Mouse (Mus musculus) ES-E14 (cell line): Measurements from ENCODE around the gene Slc12a3. TPM values are rescaled to one million over a fixed set of nuclear protein-coding genes. Genes with fewer than 3 reads are reported as not detected.

Source experiments
- DNase-seq: peaks from one replicate; pipeline ENCODE4 v3.0.0-alpha.2; 2013; ENCODE audit warnings: low read depth, low spot score
- H3K27ac ChIP-seq: 2 replicates; pipeline ENCODE4 v1.5.1; 2012; ENCODE audit warnings: low read depth, mild to moderate bottlenecking, low read length, moderate library complexity, mixed read lengths; ENCODE audit not compliant: poor library complexity, insufficient read depth, severe bottlenecking
- H3K36me3 ChIP-seq: 2 replicates; pipeline ENCODE4 v1.6.1; 2012; ENCODE audit warnings: mild to moderate bottlenecking, low read length, moderate library complexity, mixed read lengths; ENCODE audit not compliant: control insufficient read depth, poor library complexity, insufficient read depth, severe bottlenecking
- H3K4me1 ChIP-seq, 2 experiments: fragments of 150-350 bp in 1 of 2; sonication (generic) in 1 of 2; 2 replicates each; pipeline ENCODE4 v1.6.1; 2012; ENCODE audit warnings: low read length in 2 of 2, mild to moderate bottlenecking in 1 of 2, mixed read lengths in 1 of 2; ENCODE audit not compliant: control insufficient read depth in 2 of 2, insufficient read depth in 2 of 2, poor library complexity in 1 of 2
- H3K4me3 ChIP-seq, 2 experiments: fragments of 150-350 bp in 1 of 2; sonication (generic) in 1 of 2; 2 replicates each; pipeline ENCODE4 v1.5.1; 2012; ENCODE audit warnings: low read length in 2 of 2, low read depth in 1 of 2, mild to moderate bottlenecking in 1 of 2, mixed read lengths in 1 of 2; ENCODE audit not compliant: insufficient read depth in 1 of 2, poor library complexity in 1 of 2, severe bottlenecking in 1 of 2
- H3K9ac ChIP-seq: 2 replicates; pipeline ENCODE4 v1.6.1; 2012; ENCODE audit warnings: low read depth, mild to moderate bottlenecking, low read length, mixed read lengths; ENCODE audit not compliant: poor library complexity, insufficient read depth, severe bottlenecking
- H3K9me3 ChIP-seq: fragments of 150-350 bp; sonication (generic); 2 replicates; pipeline ENCODE4 v1.6.1; 2012; ENCODE audit warnings: low read depth, mild to moderate bottlenecking, low read length; ENCODE audit not compliant: control insufficient read depth, insufficient read depth
- CHD2 ChIP-seq: IDR thresholded peaks from 2 replicates; pipeline ENCODE4 v1.6.1; 2014; ENCODE audit warnings: mild to moderate bottlenecking, low read depth, low read length, inconsistent platforms
- HCFC1 ChIP-seq: IDR thresholded peaks from 2 replicates; pipeline ENCODE4 v1.6.1; 2012; ENCODE audit warnings: low read length, inconsistent platforms, borderline replicate concordance; ENCODE audit not compliant: insufficient read depth
- MAFK ChIP-seq: IDR thresholded peaks from 2 replicates; pipeline ENCODE4 v1.6.1; 2014; ENCODE audit warnings: mild to moderate bottlenecking, low read depth, low read length, inconsistent platforms; ENCODE audit not compliant: insufficient read depth
- ZC3H11A ChIP-seq: IDR thresholded peaks from 2 replicates; pipeline ENCODE4 v1.6.1; 2012; ENCODE audit warnings: low read depth, mild to moderate bottlenecking, inconsistent platforms, low read length, borderline replicate concordance
- ZNF384 ChIP-seq: IDR thresholded peaks from 2 replicates; pipeline ENCODE4 v1.6.1; 2012; ENCODE audit warnings: low read depth, low read length, inconsistent platforms
- in situ Hi-C, 2 experiments: fragments of 600-800 bp; cut with MboI; formaldehyde crosslinking; loops; one replicate each; pipeline ENCODE4 v1.15.1; 2025; ENCODE audit warnings: low sequenced_read_pairs in 2 of 2, inconsistent platforms in 1 of 2; ENCODE audit not compliant: unreplicated experiment in 2 of 2
- total RNA-seq: library from RNA; depleted of rRNA; stranded (reverse); fragments of 300-350 nt; gene quantifications from 2 replicates; pipeline ENCODE4 v1.2.3, GENCODE M21; 2012

The Slc12a3 gene
- total RNA-seq, 1 experiment: 0.94 TPM

- DNase-seq: no peak
- in situ Hi-C loops: no loop called here
- H3K36me3 ChIP-seq: peaks cover 35% of the 10 kb centered on the region
- no peak overlapping the region for H3K4me3 ChIP-seq
- peaks cover 0 to 9% of the 10 kb centered on the region in 2 experiments; a peak in 1 of 4 replicates for H3K4me1 ChIP-seq
- TF ChIP-seq ZNF384: no peak
- H3K9me3 ChIP-seq: no peaks in the 10 kb centered on the region
- H3K27ac ChIP-seq: no peak overlapping the region
- no peak overlapping the region for H3K9ac ChIP-seq
Measured at GRCm38 (mm10) chr8:94389531-94389930, 60.5 kb downstream of the Slc12a3 start.

GRCm38 (mm10) chr8:94390429-94390828 is 61.4 kb downstream of the Slc12a3 start:
- Histone ChIP-seq H3K9me3 (no peaks in the 10 kb centered on the region), H3K27ac (no peak overlapping the region), H3K4me3 (no peak overlapping the region), H3K36me3 (peaks cover 39% of the 10 kb centered on the region), H3K9ac (no peak overlapping the region), H3K4me1 (peaks cover 0 to 7% of the 10 kb centered on the region in 2 experiments; a peak in 1 of 4 replicates)
- TF ChIP-seq CHD2 (no peak), ZC3H11A (no peak)
- in situ Hi-C loops: no loop called here
- DNase-seq: no peak

GRCm38 (mm10) chr8:94390910-94391309 is 61.9 kb downstream of the Slc12a3 start:
- Histone ChIP-seq H3K9ac (no peak overlapping the region), H3K4me1 (peaks cover 0 to 7% of the 10 kb centered on the region in 2 experiments; a peak in 1 of 4 replicates), H3K36me3 (peaks cover 39% of the 10 kb centered on the region), H3K4me3 (no peak overlapping the region), H3K9me3 (no peaks in the 10 kb centered on the region), H3K27ac (no peak overlapping the region)
- no peak for TF ChIP-seq ZNF384
- no peak for TF ChIP-seq HCFC1
- no peak for TF ChIP-seq MAFK
- in situ Hi-C loops: no loop called here
- DNase-seq: no peak

GRCm38 (mm10) chr8:94392147-94392546 is 63.1 kb downstream of the Slc12a3 start:
- in situ Hi-C loops: no loop called here
- TF ChIP-seq CHD2: 0 out of 2 replicates have a peak, but pooled peaks have one; percentile 50
- TF ChIP-seq ZNF384: no peak
- Histone ChIP-seq H3K36me3 (peaks cover 39% of the 10 kb centered on the region), H3K9me3 (no peaks in the 10 kb centered on the region), H3K4me3 (no peak overlapping the region), H3K4me1 (peaks cover 0 to 7% of the 10 kb centered on the region in 2 experiments; a peak in 1 of 4 replicates), H3K27ac (no peak overlapping the region), H3K9ac (no peak overlapping the region)
- DNase-seq: peak; percentile 70

- DNase-seq: no peak
- H3K27ac ChIP-seq: no peak overlapping the region
Measured at GRCm38 (mm10) chr8:94392648-94393047, 63.6 kb downstream of the Slc12a3 start.

More at GRCm38 (mm10) chr8:94392648-94393047, 63.6 kb downstream of the Slc12a3 start:
- Histone ChIP-seq H3K4me1 (peaks cover 0 to 5% of the 10 kb centered on the region in 2 experiments; a peak in 1 of 4 replicates), H3K4me3 (no peak overlapping the region), H3K36me3 (peaks cover 39% of the 10 kb centered on the region), H3K9ac (no peak overlapping the region), H3K9me3 (no peaks in the 10 kb centered on the region)
- no peak for TF ChIP-seq ZC3H11A
- no peak for TF ChIP-seq MAFK
- TF ChIP-seq HCFC1: no peak
- no peak for TF ChIP-seq ZNF384
- in situ Hi-C loops: no loop called here
